Mouse (Mus musculus): ENCODE results near the gene Adss.

Gene Adss

DNA sequence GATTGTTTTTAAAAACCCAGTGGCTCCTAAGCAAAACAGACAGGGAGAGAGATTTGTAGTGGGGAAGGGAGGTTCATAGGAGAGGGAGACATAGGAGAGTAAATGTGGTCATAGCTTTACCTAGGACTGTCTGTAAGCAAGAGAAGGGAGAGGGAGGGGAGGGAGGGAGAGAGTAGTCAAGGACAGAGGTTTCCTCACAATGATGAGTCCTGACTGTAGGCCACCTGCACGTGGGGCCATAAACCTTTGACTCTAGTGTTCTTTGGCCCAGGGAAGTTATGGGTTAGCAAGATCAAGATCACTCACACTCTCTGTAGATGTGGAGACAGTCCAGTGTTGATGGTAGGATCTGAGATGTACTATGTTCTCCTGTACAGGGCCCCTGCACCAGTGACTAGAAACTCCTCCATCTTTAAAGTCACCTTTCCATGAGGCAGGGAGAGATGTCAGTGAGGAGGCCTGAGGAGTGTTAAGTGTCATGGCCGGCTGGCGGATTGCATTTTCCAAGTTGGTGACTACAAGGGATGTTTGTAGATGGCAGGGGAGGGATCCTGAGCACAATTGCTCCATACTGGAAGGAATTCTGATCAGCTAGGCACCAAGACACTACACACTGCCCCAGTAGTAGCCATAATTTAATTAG, 68.3 kb downstream of the Adss start:
- DNase-seq, result no peak

DNA sequence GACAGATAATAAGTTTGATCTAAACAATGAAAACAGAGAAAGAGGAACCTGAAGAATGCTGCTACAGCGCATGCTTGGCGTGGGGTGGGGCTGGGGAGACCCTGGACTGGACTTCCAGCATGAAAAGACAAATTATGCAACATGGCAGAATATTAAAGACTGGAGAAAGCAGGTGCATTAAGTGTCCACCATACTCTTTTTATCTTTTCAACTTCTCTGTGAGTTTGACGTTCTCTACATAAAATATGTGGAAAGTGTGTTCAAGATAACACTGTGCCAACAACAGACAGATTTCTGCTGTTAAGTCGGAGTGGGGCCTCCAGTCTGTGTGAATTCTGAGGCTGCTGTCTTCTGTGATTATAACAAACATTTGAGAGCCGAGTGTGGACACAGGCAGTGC, 69.4 kb downstream of the Adss start:
- no peak for DNase-seq

DNA sequence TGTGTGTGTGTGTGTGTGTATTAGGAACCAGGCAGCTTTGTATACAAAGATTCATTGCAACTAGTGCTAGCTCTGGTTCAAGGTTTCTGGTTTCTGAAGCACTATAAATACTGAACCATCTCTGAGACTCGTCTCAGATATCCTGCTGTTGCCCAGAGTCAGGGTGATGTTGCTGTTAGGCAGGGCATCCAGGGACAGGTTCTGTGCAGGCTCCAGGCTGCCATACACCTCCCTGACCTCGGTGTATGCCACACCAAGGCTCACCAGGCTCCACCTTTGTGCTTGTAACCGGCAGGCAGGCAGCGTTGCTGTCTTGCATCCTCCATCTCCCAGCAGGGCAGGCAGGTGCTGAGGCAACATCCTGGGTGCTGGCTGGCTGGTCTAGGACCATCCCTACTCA, 72.5 kb downstream of the Adss start:
- no peak for DNase-seq

DNA sequence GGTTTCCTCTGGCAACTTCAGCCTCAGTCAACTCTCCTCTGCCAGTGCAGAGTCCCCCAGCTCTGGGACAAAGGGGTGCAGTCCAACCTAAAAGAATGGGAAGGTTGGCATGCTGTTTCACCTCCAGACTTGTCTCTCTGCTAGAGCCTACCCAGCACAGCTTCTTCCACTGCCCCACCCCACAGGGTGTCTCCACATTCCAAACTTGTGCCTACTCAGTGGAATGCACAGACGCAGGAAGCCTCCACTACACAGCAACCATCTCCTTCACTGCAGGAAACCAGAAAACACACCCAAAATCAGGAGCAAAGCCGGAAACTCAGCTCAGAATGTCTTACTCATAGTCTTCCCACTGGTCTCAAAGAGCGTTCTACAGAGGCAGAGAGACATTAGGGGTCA, 77.3 kb downstream of the Adss start:
- no peak for DNase-seq

DNA sequence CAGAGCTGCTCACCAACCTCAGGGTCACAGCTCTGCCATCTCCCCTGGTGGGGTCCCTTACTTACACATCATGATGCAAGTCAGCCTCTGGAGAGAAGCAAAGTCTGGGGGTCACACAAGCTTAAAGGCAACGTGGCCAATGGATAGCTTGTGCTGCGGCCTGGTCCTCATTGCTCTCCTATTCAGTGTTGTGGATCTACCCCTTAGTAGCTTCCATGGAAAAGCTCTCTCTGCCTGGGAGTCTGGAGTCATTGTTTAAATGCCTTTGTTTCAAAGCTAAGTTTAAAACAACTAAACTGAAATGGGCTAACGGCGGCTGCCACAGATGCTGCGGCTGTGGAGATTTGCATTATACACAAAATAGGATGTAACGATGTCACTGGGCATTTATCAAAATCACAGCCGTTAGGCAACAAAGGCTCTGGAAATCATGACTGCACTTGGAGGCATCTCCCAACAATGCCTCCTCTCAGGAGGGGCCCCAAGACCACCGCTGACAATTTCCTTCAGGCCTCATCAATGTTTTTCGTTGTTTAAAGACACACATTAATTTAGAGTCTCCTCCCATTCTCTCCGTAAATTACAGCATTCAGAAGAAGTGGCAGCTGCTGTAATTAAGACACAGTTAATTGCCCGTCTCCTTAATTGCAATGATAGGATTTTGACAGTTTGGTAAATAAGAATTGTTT, 77.8 kb downstream of the Adss start:
- no peak for DNase-seq

DNA sequence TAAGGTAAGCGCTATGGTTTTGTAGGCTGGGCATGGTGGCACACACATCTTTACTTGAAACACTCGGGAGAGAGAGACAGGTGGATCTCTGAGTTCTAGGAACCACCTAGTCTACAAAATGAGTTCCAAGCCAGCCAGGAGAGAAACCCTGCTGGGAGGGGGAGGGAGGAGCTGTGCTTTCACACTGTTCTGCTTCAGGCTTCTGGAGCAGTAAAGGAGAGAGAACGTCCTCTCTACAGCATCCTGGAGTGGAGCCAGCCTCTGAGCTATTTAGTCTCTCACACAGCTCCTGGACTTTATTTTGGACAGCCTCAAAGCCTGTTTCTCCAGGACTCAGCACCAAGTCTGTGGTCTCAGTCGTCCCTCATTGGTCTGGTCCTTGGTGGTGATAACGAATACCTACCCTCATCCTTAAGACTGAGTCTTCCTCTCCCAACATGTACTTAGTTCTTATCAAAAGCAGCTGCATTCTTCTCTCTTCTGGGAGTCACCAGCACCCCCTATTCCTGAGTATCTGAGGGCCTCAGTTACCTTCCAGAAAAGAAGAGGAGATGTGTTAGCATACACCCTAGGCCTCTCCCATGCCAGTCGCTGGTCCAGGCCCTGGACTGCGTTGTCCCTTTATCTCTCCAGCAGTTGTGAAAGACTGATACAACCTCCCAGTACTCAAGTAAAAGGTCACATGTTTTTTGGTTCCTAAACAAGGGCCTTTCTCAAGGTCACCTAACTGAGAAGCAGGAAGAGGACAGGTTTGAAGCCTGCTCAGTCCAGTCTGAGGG, 79.1 kb downstream of the Adss start:
- no peak for DNase-seq

DNA sequence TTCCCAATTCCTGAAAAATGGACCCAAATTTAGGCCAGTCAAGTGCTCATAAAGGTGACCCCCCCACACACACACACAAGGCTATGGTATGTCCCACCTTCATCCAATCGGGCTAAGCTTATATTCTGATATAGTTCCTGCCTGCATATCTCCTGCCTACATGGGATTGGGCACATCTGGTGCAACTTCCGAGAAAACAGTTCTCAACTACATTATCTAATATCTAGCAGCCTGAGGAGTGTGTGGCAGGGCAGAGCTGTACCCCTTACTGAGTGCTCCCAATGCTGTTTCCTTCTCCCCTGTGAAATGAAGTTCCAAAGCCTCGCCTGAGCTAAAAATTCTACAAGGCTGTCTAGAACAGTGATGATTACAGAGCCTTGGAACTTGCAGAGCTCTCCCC, 79.9 kb downstream of the Adss start:
- DNase-seq, result no peak

DNA sequence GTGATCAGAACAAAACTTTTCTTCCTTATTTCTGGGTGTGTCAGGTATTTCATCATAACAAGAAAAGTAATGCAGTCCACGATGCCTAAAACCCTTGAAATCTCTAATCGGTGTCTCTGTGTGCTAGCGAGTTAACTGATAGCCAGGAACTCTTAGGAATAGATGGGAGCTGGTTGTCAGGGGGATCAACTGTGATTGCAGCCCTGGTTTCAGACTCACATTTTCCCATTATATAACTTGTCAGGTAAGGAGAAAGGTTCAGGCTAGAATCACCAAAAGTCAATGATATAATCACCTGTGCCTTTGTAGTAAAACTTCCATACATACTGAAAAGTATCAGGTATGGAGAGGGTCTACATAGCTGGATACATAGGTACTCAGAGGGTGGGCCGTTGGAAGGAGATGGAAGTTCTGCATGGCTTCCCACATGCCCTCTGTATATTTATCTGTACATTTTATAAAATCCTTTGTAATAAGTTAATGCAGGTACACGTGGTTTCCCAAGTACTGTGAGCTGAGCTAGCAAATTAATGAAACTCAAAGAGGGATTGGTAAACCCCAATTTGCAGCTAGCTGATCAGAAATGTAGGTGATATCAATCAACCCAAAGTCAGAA, 81.8 kb downstream of the Adss start:
- DNase-seq, result no peak

DNA sequence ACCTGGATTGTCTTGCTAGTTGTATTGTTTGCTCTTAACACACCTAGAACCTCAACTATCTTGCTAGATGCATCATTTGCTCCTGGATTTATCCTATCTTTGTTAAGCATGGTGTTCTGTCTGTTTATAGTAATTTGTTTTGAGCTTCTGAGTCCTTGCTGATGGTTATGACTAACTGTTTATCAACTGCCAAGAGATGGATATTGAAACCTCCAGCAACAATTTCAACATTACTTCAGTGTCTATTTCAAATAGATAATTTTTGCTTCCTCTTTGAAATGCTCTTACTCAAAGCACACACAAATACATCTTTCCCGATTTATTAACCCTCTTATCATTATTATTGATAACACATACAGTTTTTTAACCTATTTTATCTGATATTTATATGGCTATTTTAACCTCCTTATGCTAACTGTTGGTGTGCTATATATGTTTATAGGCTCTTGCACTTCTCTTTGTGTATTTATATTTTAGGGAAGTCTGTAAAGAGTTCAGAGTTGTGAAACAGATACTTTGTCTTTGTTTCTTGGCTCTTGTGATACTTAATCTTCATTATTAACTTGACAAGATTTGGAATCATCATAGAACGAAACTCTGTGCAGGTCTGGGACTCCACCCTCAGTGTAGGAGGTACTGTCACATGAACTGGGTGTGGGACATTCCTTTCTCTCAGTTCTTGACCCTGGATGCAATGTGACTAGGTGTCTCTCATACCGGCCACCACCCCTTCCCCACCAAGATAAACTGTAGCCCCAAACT, 82.5 kb downstream of the Adss start:
- no peak for DNase-seq
